Mouse (Mus musculus) heart, adult 11 months (tissue): ENCODE results near the gene Scube3.

Experiments
- DNase-seq: peaks from one replicate; pipeline ENCODE4 v3.0.0; 2022

The Scube3 gene

GRCm38 (mm10) chr17:28135496-28135895 lies 6.4 kb upstream of the Scube3 start:
- DNase-seq: no peak

- no peak for DNase-seq
Measured at GRCm38 (mm10) chr17:28136266-28136665, 5.7 kb upstream of the Scube3 start.

- DNase-seq: no peak
Measured at GRCm38 (mm10) chr17:28138013-28138412, 3.9 kb upstream of the Scube3 start.

GRCm38 (mm10) chr17:28138685-28139084 lies 3.3 kb upstream of the Scube3 start:
- DNase-seq: no peak

GRCm38 (mm10) chr17:28140431-28141204 lies 1.3 kb upstream of the Scube3 start:
- no peak for DNase-seq

- no peak for DNase-seq
Measured at GRCm38 (mm10) chr17:28141205-28141650, 713 bp upstream of the Scube3 start.

- no peak for DNase-seq
Measured at GRCm38 (mm10) chr17:28142700-28143610, 1.0 kb downstream of the Scube3 start.

- DNase-seq: no peak
Measured at GRCm38 (mm10) chr17:28143751-28144150, 1.8 kb downstream of the Scube3 start.

- no peak for DNase-seq
Measured at GRCm38 (mm10) chr17:28144241-28144640, 2.3 kb downstream of the Scube3 start.

GRCm38 (mm10) chr17:28148288-28148687 lies 6.3 kb downstream of the Scube3 start:
- DNase-seq: no peak

- DNase-seq: no peak
Measured at GRCm38 (mm10) chr17:28149734-28150133, 7.8 kb downstream of the Scube3 start.

- DNase-seq: no peak
Measured at GRCm38 (mm10) chr17:28150456-28150855, 8.5 kb downstream of the Scube3 start.

GRCm38 (mm10) chr17:28153095-28153494 lies 11.2 kb downstream of the Scube3 start:
- no peak for DNase-seq

GRCm38 (mm10) chr17:28154970-28155369 lies 13.0 kb downstream of the Scube3 start:
- peak; percentile 91 for DNase-seq

GRCm38 (mm10) chr17:28160361-28160760 lies 18.4 kb downstream of the Scube3 start:
- no peak for DNase-seq

GRCm38 (mm10) chr17:28161310-28161881 lies 19.5 kb downstream of the Scube3 start:
- DNase-seq: peak; percentile 93

GRCm38 (mm10) chr17:28163666-28164065 lies 21.7 kb downstream of the Scube3 start:
- peak; percentile 95 for DNase-seq

GRCm38 (mm10) chr17:28170460-28171305 lies 28.7 kb downstream of the Scube3 start:
- no peak for DNase-seq

- no peak for DNase-seq
Measured at GRCm38 (mm10) chr17:28172690-28173089, 30.7 kb downstream of the Scube3 start.

- peak; percentile 99 for DNase-seq
Measured at GRCm38 (mm10) chr17:28176775-28177539, 35.0 kb downstream of the Scube3 start, which contains the start of gene Zfp523. Gene Zfp523, plus strand, starts transcription at chr17:28177129.

- DNase-seq: peak; percentile 98
Measured at GRCm38 (mm10) chr17:28177540-28178046, 35.7 kb downstream of the Scube3 start.
